Mouse (Mus musculus) hindbrain, embryonic 10.5 days (tissue): Measurements from ENCODE around the gene B4galt5. TPM values are rescaled to one million over a fixed set of nuclear protein-coding genes. Genes with fewer than 3 reads are reported as not detected.

Source experiments
- DNase-seq: peaks from one replicate; pipeline ENCODE4 v3.0.0-alpha.2; 2017; ENCODE audit warnings: low spot score
- H3K27ac ChIP-seq: fragments of 300-500 bp; sonication (generic); 2 replicates; pipeline ENCODE4 v1.5.1; 2016; ENCODE audit warnings: mild to moderate bottlenecking, moderate library complexity
- H3K27me3 ChIP-seq: fragments of 300-500 bp; sonication (generic); 2 replicates; pipeline ENCODE4 v1.6.1; 2016; ENCODE audit warnings: mild to moderate bottlenecking; ENCODE audit not compliant: poor library complexity, insufficient read depth, severe bottlenecking
- H3K36me3 ChIP-seq: fragments of 300-500 bp; sonication (generic); 2 replicates; pipeline ENCODE4 v1.6.1; 2016; ENCODE audit warnings: mild to moderate bottlenecking, moderate library complexity
- H3K4me1 ChIP-seq: fragments of 300-500 bp; sonication (generic); replicated peaks from 2 replicates; pipeline ENCODE4 v1.6.1; 2016; ENCODE audit warnings: mild to moderate bottlenecking
- H3K4me3 ChIP-seq: fragments of 300-500 bp; sonication (generic); 2 replicates; pipeline ENCODE4 v1.5.1; 2016; ENCODE audit warnings: mild to moderate bottlenecking, moderate library complexity
- H3K9me3 ChIP-seq: fragments of 300-500 bp; sonication (generic); 2 replicates; pipeline ENCODE4 v1.6.1; 2016; ENCODE audit warnings: mild to moderate bottlenecking, moderate library complexity
- WGBS: fragments of 180-500 bp; shearing (Covaris S2); methylation state at CpG from one replicate; pipeline ENCODE4 v1.1.7; 2016; 5-methylcytosine and 5-hydroxymethylcytosine counted together
- polyA plus RNA-seq: library from polyadenylated mRNA; unstranded; fragments of >200 nt; fragmentation: Nextera tagmentation; extraction: Ambion mirVana; gene quantifications from 2 replicates; pipeline ENCODE4 v1.2.1, GENCODE M21; 2016

Gene B4galt5
- polyA plus RNA-seq, 1 experiment from 2014 or later: 10.6 TPM

DNA sequence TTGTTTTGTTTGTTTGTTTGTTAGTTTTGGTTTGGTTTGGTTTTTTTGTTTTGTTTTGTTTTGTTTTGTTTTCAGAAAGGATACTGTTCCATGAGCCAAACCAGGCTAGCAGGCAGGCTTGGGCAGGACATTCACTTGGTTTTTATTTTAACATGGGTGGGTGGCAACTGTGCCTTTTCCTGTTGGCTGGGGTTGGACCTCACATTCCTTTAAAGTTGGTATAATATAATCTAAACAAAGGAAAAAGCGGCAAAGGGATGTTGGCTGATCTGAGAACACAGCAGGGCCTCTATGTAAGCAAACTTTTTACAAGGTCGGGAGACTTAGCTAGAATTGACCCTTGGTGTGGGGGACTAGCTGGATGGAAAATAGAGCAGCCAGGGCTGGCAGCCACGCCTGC lies 91.2 kb downstream of the B4galt5 start:
- DNase-seq: no peak
- no peak overlapping the region for H3K4me3 ChIP-seq
- no peak overlapping the region for H3K27ac ChIP-seq
- H3K4me1 ChIP-seq: peaks cover 13% of the 10 kb centered on the region
- H3K36me3 ChIP-seq: no peaks in the 10 kb centered on the region
- 51% methylated on average over 3 of the region's 3 CpGs for WGBS
- H3K9me3 ChIP-seq: no peaks in the 10 kb centered on the region
- no peaks in the 10 kb centered on the region for H3K27me3 ChIP-seq

- no peaks in the 10 kb centered on the region for H3K27me3 ChIP-seq
- WGBS: 74% methylated on average over 6 of the region's 6 CpGs
- H3K9me3 ChIP-seq: no peaks in the 10 kb centered on the region
- no peaks in the 10 kb centered on the region for H3K36me3 ChIP-seq
- H3K4me1 ChIP-seq: peaks cover 33% of the 10 kb centered on the region
- H3K4me3 ChIP-seq: no peak overlapping the region
- H3K27ac ChIP-seq: no peak overlapping the region
- no peak for DNase-seq
Measured at GRCm38 (mm10) chr2:167254808-167255207, 94.2 kb downstream of the B4galt5 start.

GRCm38 (mm10) chr2:167254185-167254584 lies 94.8 kb downstream of the B4galt5 start:
- no peak for DNase-seq
- Histone ChIP-seq H3K27ac (no peak overlapping the region), H3K4me3 (no peak overlapping the region), H3K4me1 (peaks cover 37% of the 10 kb centered on the region), H3K27me3 (no peaks in the 10 kb centered on the region), H3K36me3 (no peaks in the 10 kb centered on the region), H3K9me3 (no peaks in the 10 kb centered on the region)
- 71% methylated on average over 7 of the region's 7 CpGs for WGBS

DNA sequence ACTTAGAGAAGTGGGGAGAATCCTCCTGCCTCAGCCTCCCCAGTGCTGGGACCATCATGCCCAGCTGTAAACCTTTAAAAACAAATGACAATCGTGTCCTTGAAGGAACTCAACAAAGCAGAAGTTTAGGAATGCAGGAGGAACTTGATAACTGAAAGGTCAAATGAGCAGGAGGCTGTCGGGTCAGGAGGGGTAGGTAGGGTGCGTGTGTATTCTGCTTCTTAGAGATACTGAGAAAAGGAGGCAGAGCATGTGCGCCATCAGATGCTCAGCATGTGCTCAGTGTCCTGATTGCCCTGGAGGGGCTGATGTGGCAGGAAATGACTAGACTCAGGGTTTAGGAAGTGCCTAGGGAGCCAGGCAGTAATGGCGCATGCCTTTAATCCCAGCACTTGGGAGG lies 95.5 kb downstream of the B4galt5 start:
- 0 out of 2 replicates have a peak overlapping the region, but pooled peaks have one; percentile 16 for H3K27ac ChIP-seq
- H3K27me3 ChIP-seq: no peaks in the 10 kb centered on the region
- no peak overlapping the region for H3K4me3 ChIP-seq
- H3K36me3 ChIP-seq: no peaks in the 10 kb centered on the region
- DNase-seq: no peak
- WGBS: 85% methylated on average over 5 of the region's 5 CpGs
- no peaks in the 10 kb centered on the region for H3K9me3 ChIP-seq
- peaks cover 37% of the 10 kb centered on the region for H3K4me1 ChIP-seq

GRCm38 (mm10) chr2:167252057-167252687 lies 96.8 kb downstream of the B4galt5 start:
- H3K4me1 ChIP-seq: peaks cover 45% of the 10 kb centered on the region

GRCm38 (mm10) chr2:167250736-167251337 lies 98.1 kb downstream of the B4galt5 start:
- no peak overlapping the region for H3K4me3 ChIP-seq
- 32% methylated on average over 7 of the region's 7 CpGs for WGBS
- H3K36me3 ChIP-seq: no peaks in the 10 kb centered on the region
- H3K27me3 ChIP-seq: no peaks in the 10 kb centered on the region
- no peak for DNase-seq
- no peaks in the 10 kb centered on the region for H3K9me3 ChIP-seq
- H3K27ac ChIP-seq: peak overlapping the region; percentile 35
- H3K4me1 ChIP-seq: peaks cover 52% of the 10 kb centered on the region

More at GRCm38 (mm10) chr2:167252057-167252687, 96.8 kb downstream of the B4galt5 start:
- no peak for DNase-seq
- no peaks in the 10 kb centered on the region for H3K9me3 ChIP-seq
- H3K27me3 ChIP-seq: no peaks in the 10 kb centered on the region
- H3K36me3 ChIP-seq: no peaks in the 10 kb centered on the region
- H3K27ac ChIP-seq: peak overlapping the region; percentile 78
- no peak overlapping the region for H3K4me3 ChIP-seq
- WGBS: 58% methylated on average over 3 of the region's 3 CpGs

DNA sequence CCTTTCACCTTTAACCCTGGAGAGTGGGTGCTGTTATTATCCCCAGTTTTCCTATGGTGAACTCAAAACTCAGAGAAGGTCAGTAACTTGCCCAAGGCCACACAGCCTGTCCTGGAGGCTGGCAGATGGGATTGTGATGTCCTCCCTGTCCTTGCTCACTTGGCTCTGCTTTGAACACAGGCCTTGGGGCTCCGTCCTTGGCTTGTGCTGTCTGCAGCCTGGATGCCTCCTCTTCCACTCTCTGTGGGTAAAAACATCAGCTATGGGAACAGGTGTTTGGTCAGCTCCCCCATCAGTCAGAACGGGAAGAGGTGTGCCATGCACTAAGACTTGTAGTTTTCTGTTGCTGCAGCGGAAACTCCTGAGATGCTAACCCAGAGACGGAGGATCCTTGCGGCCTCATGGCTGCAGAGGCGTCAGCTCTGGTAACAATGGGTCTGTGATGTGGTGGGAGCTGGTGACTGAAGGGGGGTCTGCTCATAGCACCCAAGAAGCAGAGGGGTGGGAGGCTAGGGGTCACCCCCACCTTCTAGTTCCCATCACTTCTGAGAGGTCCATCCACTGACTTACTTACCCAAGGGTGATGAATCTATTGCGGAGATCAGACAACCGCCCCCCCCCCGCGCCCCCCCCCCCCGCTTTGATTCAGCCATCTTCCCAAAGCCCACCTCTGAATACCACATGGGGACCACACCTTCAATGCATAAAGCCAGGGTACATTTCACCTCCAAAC lies 98.8 kb downstream of the B4galt5 start:
- Histone ChIP-seq H3K27me3 (no peaks in the 10 kb centered on the region), H3K4me1 (peaks cover 52% of the 10 kb centered on the region), H3K9me3 (no peaks in the 10 kb centered on the region), H3K4me3 (no peak overlapping the region), H3K36me3 (no peaks in the 10 kb centered on the region), H3K27ac (peak overlapping the region; percentile 35; the same call in 1 of the 2 replicates)
- DNase-seq: no peak
- 53% methylated on average over 8 of the region's 11 CpGs for WGBS

- Histone ChIP-seq H3K9me3 (0 out of 2 replicates have a peak, but pooled peaks cover 2% of the 10 kb centered on the region), H3K4me3 (no peak overlapping the region), H3K4me1 (peaks cover 52% of the 10 kb centered on the region), H3K27ac (peak overlapping the region; percentile 30; the same call in 1 of the 2 replicates), H3K36me3 (no peaks in the 10 kb centered on the region), H3K27me3 (no peaks in the 10 kb centered on the region)
- 56% methylated on average over 3 of the region's 3 CpGs for WGBS
- DNase-seq: no peak
Measured at GRCm38 (mm10) chr2:167249591-167249990, 99.4 kb downstream of the B4galt5 start.

Other genes with a start within 250 kb of the B4galt5 start
- gene Kcnb1, start 159.0 kb downstream of the B4galt5 start, polyA plus RNA-seq: 0.56 and 0.89 TPM in 2 replicates
- 10.8 and 10.9 TPM in 2 replicates for gene Ptgis, start 108.6 kb downstream of the B4galt5 start, polyA plus RNA-seq
- gene Slc9a8, start 72.5 kb upstream of the B4galt5 start, polyA plus RNA-seq: 21.7 and 26.7 TPM in 2 replicates
- gene Rnf114, start 143.5 kb upstream of the B4galt5 start, polyA plus RNA-seq: 137 TPM in 2 replicates
- 20.1 and 25.1 TPM in 2 replicates for gene Spata2, start 143.7 kb upstream of the B4galt5 start, polyA plus RNA-seq
- 45.3 and 45.5 TPM in 2 replicates for gene Snai1, start 189.0 kb upstream of the B4galt5 start, polyA plus RNA-seq